Mouse (Mus musculus): ENCODE data around the gene Hebp1. TPM values are rescaled to one million over a fixed set of nuclear protein-coding genes. Genes with fewer than 3 reads are reported as not detected.

Gene Hebp1
- total and polyA plus RNA-seq, 2 experiments from 2014 or later, result 10.9 to 35.5 TPM

GRCm38 (mm10) chr6:135138207-135138606 lies 59.6 kb downstream of the Hebp1 start:
- ATAC-seq (ENCODE audit: insufficient read depth, low read depth) (peak; percentile 15; the same call in 1 of the 2 replicates), DNase-seq (ENCODE audit: low spot score) (no peak)
- no peak overlapping the region; the same call in 1 of the 2 replicates for H3K27ac ChIP-seq (ENCODE audit: low read depth)
- 50% methylated on average over 7 of the region's 7 CpGs for WGBS
- H3K9me3 ChIP-seq (replicated peaks; ENCODE audit: control insufficient read depth, low read length), result no peaks in the 10 kb centered on the region
- TF ChIP-seq EP300 (IDR thresholded peaks at IDR 0.05; ENCODE audit: low read depth) (no peak), CTCF (IDR thresholded peaks at IDR 0.05; ENCODE audit: low read depth) (no peak)
- no peaks in the 10 kb centered on the region for H3K27me3 ChIP-seq (ENCODE audit: control insufficient read depth, insufficient read depth, low read length)
- H3K36me3 ChIP-seq (replicated peaks; ENCODE audit: control insufficient read depth, insufficient read depth, low read length), result no peaks in the 10 kb centered on the region
- peaks cover 4% of the 10 kb centered on the region; the same call in 1 of the 2 replicates for H3K4me1 ChIP-seq (ENCODE audit: control insufficient read depth, insufficient read depth)
- no peak overlapping the region for H3K4me2 ChIP-seq (ENCODE audit: low read depth, low read length)
- no peak overlapping the region for H3K4me3 ChIP-seq (ENCODE audit: low read depth, low read length)
- no peak overlapping the region for H3K9ac ChIP-seq (replicated peaks; ENCODE audit: low read depth, low read length)

GRCm38 (mm10) chr6:135137736-135138135 lies 60.1 kb downstream of the Hebp1 start:
- no peak for DNase-seq (ENCODE audit: low spot score)
- Histone ChIP-seq H3K27me3 (ENCODE audit: control insufficient read depth, insufficient read depth, low read length) (no peaks in the 10 kb centered on the region), H3K4me2 (ENCODE audit: low read depth, low read length) (no peak overlapping the region), H3K9me3 (replicated peaks; ENCODE audit: control insufficient read depth, low read length) (no peaks in the 10 kb centered on the region), H3K4me1 (ENCODE audit: control insufficient read depth, insufficient read depth) (peaks cover 4% of the 10 kb centered on the region; the same call in 1 of the 2 replicates), H3K4me3 (ENCODE audit: low read depth, low read length) (no peak overlapping the region), H3K9ac (replicated peaks; ENCODE audit: low read depth, low read length) (no peak overlapping the region), H3K27ac (ENCODE audit: low read depth) (no peak overlapping the region), H3K36me3 (replicated peaks; ENCODE audit: control insufficient read depth, insufficient read depth, low read length) (no peaks in the 10 kb centered on the region)
- 56% methylated on average over 9 of the region's 9 CpGs for WGBS
- ATAC-seq (ENCODE audit: insufficient read depth, low read depth), result no peak; the same call in 1 of the 2 replicates
- no peak for TF ChIP-seq EP300 (IDR thresholded peaks at IDR 0.05; ENCODE audit: low read depth)
- no peak for TF ChIP-seq CTCF (IDR thresholded peaks at IDR 0.05; ENCODE audit: low read depth)

- 0 out of 2 replicates have a peak, but pooled peaks have one; percentile 44 for TF ChIP-seq EP300 (IDR thresholded peaks at IDR 0.05; ENCODE audit: low read depth)
- no peak for TF ChIP-seq CTCF (IDR thresholded peaks at IDR 0.05; ENCODE audit: low read depth)
- Histone ChIP-seq H3K9ac (replicated peaks; ENCODE audit: low read depth, low read length) (no peak overlapping the region), H3K4me3 (ENCODE audit: low read depth, low read length) (no peak overlapping the region), H3K9me3 (replicated peaks; ENCODE audit: control insufficient read depth, low read length) (no peaks in the 10 kb centered on the region), H3K27me3 (ENCODE audit: control insufficient read depth, insufficient read depth, low read length) (no peaks in the 10 kb centered on the region), H3K27ac (ENCODE audit: low read depth) (no peak overlapping the region), H3K4me1 (ENCODE audit: control insufficient read depth, insufficient read depth) (peaks cover 3% of the 10 kb centered on the region; the same call in 1 of the 2 replicates), H3K36me3 (replicated peaks; ENCODE audit: control insufficient read depth, insufficient read depth, low read length) (no peaks in the 10 kb centered on the region), H3K4me2 (ENCODE audit: low read depth, low read length) (no peak overlapping the region)
- ATAC-seq (ENCODE audit: insufficient read depth, low read depth), result peak; percentile 18; the same call in 1 of the 2 replicates
- DNase-seq (ENCODE audit: low spot score), result no peak
- WGBS, result 18% methylated on average over 11 of the region's 11 CpGs
Measured at GRCm38 (mm10) chr6:135136439-135137161, 61.2 kb downstream of the Hebp1 start.

GRCm38 (mm10) chr6:135135735-135136134 lies 62.1 kb downstream of the Hebp1 start:
- Histone ChIP-seq H3K27ac (ENCODE audit: low read depth) (no peak overlapping the region), H3K9me3 (replicated peaks; ENCODE audit: control insufficient read depth, low read length) (no peaks in the 10 kb centered on the region), H3K4me3 (ENCODE audit: low read depth, low read length) (no peak overlapping the region), H3K4me2 (ENCODE audit: low read depth, low read length) (no peak overlapping the region), H3K4me1 (ENCODE audit: control insufficient read depth, insufficient read depth) (no peaks in the 10 kb centered on the region), H3K27me3 (ENCODE audit: control insufficient read depth, insufficient read depth, low read length) (no peaks in the 10 kb centered on the region), H3K9ac (replicated peaks; ENCODE audit: low read depth, low read length) (no peak overlapping the region), H3K36me3 (replicated peaks; ENCODE audit: control insufficient read depth, insufficient read depth, low read length) (no peaks in the 10 kb centered on the region)
- DNase-seq (ENCODE audit: low spot score) (no peak), ATAC-seq (ENCODE audit: insufficient read depth, low read depth) (no peak)
- WGBS, result 61% methylated on average over 4 of the region's 4 CpGs
- no peak for TF ChIP-seq CTCF (IDR thresholded peaks at IDR 0.05; ENCODE audit: low read depth)
- TF ChIP-seq EP300 (IDR thresholded peaks at IDR 0.05; ENCODE audit: low read depth), result no peak

- no peak overlapping the region for H3K4me3 ChIP-seq (ENCODE audit: low read depth, low read length)
- H3K36me3 ChIP-seq (replicated peaks; ENCODE audit: control insufficient read depth, insufficient read depth, low read length), result no peaks in the 10 kb centered on the region
- H3K4me2 ChIP-seq (ENCODE audit: low read depth, low read length), result no peak overlapping the region
- no peaks in the 10 kb centered on the region for H3K9me3 ChIP-seq (replicated peaks; ENCODE audit: control insufficient read depth, low read length)
- no peak overlapping the region for H3K27ac ChIP-seq (ENCODE audit: low read depth)
- no peak overlapping the region for H3K9ac ChIP-seq (replicated peaks; ENCODE audit: low read depth, low read length)
- no peaks in the 10 kb centered on the region for H3K4me1 ChIP-seq (ENCODE audit: control insufficient read depth, insufficient read depth)
- DNase-seq (ENCODE audit: low spot score), result no peak
- H3K27me3 ChIP-seq (ENCODE audit: control insufficient read depth, insufficient read depth, low read length), result no peaks in the 10 kb centered on the region
- no peak for ATAC-seq (ENCODE audit: insufficient read depth, low read depth)
- TF ChIP-seq EP300 (IDR thresholded peaks at IDR 0.05; ENCODE audit: low read depth), result no peak
- TF ChIP-seq CTCF (IDR thresholded peaks at IDR 0.05; ENCODE audit: low read depth), result no peak
- WGBS, result 91% methylated on average over 9 of the region's 9 CpGs
Measured at GRCm38 (mm10) chr6:135133486-135133885, 64.3 kb downstream of the Hebp1 start.
